Mouse (Mus musculus): Measurements from ENCODE around the gene 4922502D21Rik.

The 4922502D21Rik gene

GRCm38 (mm10) chr6:129304180-129304579, 27.4 kb downstream of the 4922502D21Rik start:
- no peak for DNase-seq

- no peak for DNase-seq
These were observed 42.9 kb downstream of the 4922502D21Rik start for GRCm38 (mm10) chr6:129288708-129289107.

GRCm38 (mm10) chr6:129284384-129285104, 47.1 kb downstream of the 4922502D21Rik start:
- no peak for DNase-seq

- no peak for DNase-seq
These were observed 48.3 kb downstream of the 4922502D21Rik start for GRCm38 (mm10) chr6:129283271-129283670.

- no peak for DNase-seq
These were observed 55.1 kb downstream of the 4922502D21Rik start for GRCm38 (mm10) chr6:129276483-129276882.

GRCm38 (mm10) chr6:129275624-129276203, 55.9 kb downstream of the 4922502D21Rik start:
- DNase-seq = no peak

GRCm38 (mm10) chr6:129275220-129275619, 56.4 kb downstream of the 4922502D21Rik start, which contains the start of gene Cd69:
Gene Cd69, minus strand, starts transcription at chr6:129275436.
- no peak for DNase-seq

GRCm38 (mm10) chr6:129274476-129274875, 57.1 kb downstream of the 4922502D21Rik start:
- no peak for DNase-seq

- DNase-seq = no peak
These were observed 57.9 kb downstream of the 4922502D21Rik start for GRCm38 (mm10) chr6:129273662-129274061.
